Mouse (Mus musculus) heart, adult 18-20 months (tissue): ENCODE data around the gene Ptpn11. TPM values are rescaled to one million over a fixed set of nuclear protein-coding genes. Genes with fewer than 3 reads are reported as not detected.
"Not testable (repeated sequence)": the region's sequence is repeated elsewhere in the genome, so short reads cannot be mapped to it uniquely, and the experiment has no call there.

ENCODE experiments used
- DNase-seq, 2 experiments: peaks; one replicate each; pipeline ENCODE4 v3.0.0; 2021 to 2022; ENCODE audit warnings: mixed read lengths in 1 of 2
- total RNA-seq, 2 experiments: library from RNA; stranded (reverse); gene quantifications; 2 replicates each; pipeline ENCODE4 v1.2.3; 2021

Gene Ptpn11
- total RNA-seq, 2 experiments from 2014 or later = 172 to 174 TPM

GRCm38 (mm10) chr5:121215380-121216125, 24.4 kb upstream of the Ptpn11 start:
- peak; percentile 41 to 80 for DNase-seq

GRCm38 (mm10) chr5:121214707-121215106, 23.5 kb upstream of the Ptpn11 start:
- no peak for DNase-seq

GRCm38 (mm10) chr5:121212108-121212507, 20.9 kb upstream of the Ptpn11 start:
- no peak for DNase-seq

- no peak for DNase-seq
Observed at GRCm38 (mm10) chr5:121210601-121210924, 19.4 kb upstream of the Ptpn11 start.

- no peak for DNase-seq
Observed at GRCm38 (mm10) chr5:121209755-121210600, 18.8 kb upstream of the Ptpn11 start.

- no peak for DNase-seq
Observed at GRCm38 (mm10) chr5:121206984-121207383, 15.8 kb upstream of the Ptpn11 start.

GRCm38 (mm10) chr5:121206540-121206939, 15.3 kb upstream of the Ptpn11 start:
- no peak for DNase-seq

- DNase-seq = not testable (repeated sequence)
Observed at GRCm38 (mm10) chr5:121205537-121206130, 14.4 kb upstream of the Ptpn11 start.

- DNase-seq = peak; percentile 89 to 90
Observed at GRCm38 (mm10) chr5:121204132-121205089, 13.2 kb upstream of the Ptpn11 start, which contains the start of gene Rpl6. TSS of gene Rpl6 (plus strand) at chr5:121204481.

- no peak for DNase-seq
Observed at GRCm38 (mm10) chr5:121202467-121202866, 11.3 kb upstream of the Ptpn11 start.

GRCm38 (mm10) chr5:121201739-121202138, 10.5 kb upstream of the Ptpn11 start:
- DNase-seq = no peak

GRCm38 (mm10) chr5:121198376-121198775, 7.2 kb upstream of the Ptpn11 start:
- DNase-seq = no peak

- DNase-seq = no peak
Observed at GRCm38 (mm10) chr5:121197337-121197736, 6.1 kb upstream of the Ptpn11 start.

- no peak for DNase-seq
Observed at GRCm38 (mm10) chr5:121196764-121197163, 5.6 kb upstream of the Ptpn11 start.

- DNase-seq = no peak
Observed at GRCm38 (mm10) chr5:121194173-121194572, 3.0 kb upstream of the Ptpn11 start.

- DNase-seq = no peak
Observed at GRCm38 (mm10) chr5:121191584-121191906, 348 bp upstream of the Ptpn11 start.

GRCm38 (mm10) chr5:121190210-121190835, 874 bp downstream of the Ptpn11 start:
- DNase-seq = peak in 1 of 2 experiments; percentile 58

GRCm38 (mm10) chr5:121189182-121189581, 2.0 kb downstream of the Ptpn11 start:
- DNase-seq = peak in 1 of 2 experiments; percentile 37

GRCm38 (mm10) chr5:121188265-121188664, 2.9 kb downstream of the Ptpn11 start:
- no peak for DNase-seq

- peak; percentile 78 to 88 for DNase-seq
Observed at GRCm38 (mm10) chr5:121187580-121188001, 3.6 kb downstream of the Ptpn11 start.

GRCm38 (mm10) chr5:121184945-121185551, 6.1 kb downstream of the Ptpn11 start:
- peak in 1 of 2 experiments; percentile 44 for DNase-seq
